Mouse (Mus musculus): ENCODE data around the gene Olfr1396. TPM values are rescaled to one million over a fixed set of nuclear protein-coding genes. Genes with fewer than 3 reads are reported as not detected.

Olfr1396 gene
- not detected in 2 replicates for total RNA-seq (2014; fragmentation: Nextera tagmentation)
- not detected in 2 replicates for total RNA-seq (2017)

- ATAC-seq (replicated peaks; ENCODE audit: low FRiP score, low TSS enrichment, poor library complexity, severe bottlenecking): no peak
Measured at GRCm38 (mm10) chr11:49114774-49115173, at the start of gene Olfr1396. Gene Olfr1396, minus strand, starts transcription at chr11:49114874.

GRCm38 (mm10) chr11:49156821-49157814 lies 42.4 kb upstream of the Olfr1396 start:
- no peak for ATAC-seq (replicated peaks; ENCODE audit: low FRiP score, low TSS enrichment, poor library complexity, severe bottlenecking)

GRCm38 (mm10) chr11:49154077-49154476 lies 39.4 kb upstream of the Olfr1396 start, which contains the start of gene Olfr1394:
Gene Olfr1394, plus strand, starts transcription at chr11:49154377.
- no peak for ATAC-seq (replicated peaks; ENCODE audit: low FRiP score, low TSS enrichment, poor library complexity, severe bottlenecking)

GRCm38 (mm10) chr11:49141974-49142373 lies 27.3 kb upstream of the Olfr1396 start, which contains the start of gene Olfr1395:
Gene Olfr1395, plus strand, starts transcription at chr11:49142274.
- no peak for ATAC-seq (replicated peaks; ENCODE audit: low FRiP score, low TSS enrichment, poor library complexity, severe bottlenecking)

GRCm38 (mm10) chr11:49124169-49124568 lies 9.5 kb upstream of the Olfr1396 start:
- ATAC-seq (replicated peaks; ENCODE audit: low FRiP score, low TSS enrichment, poor library complexity, severe bottlenecking): no peak

- ATAC-seq (replicated peaks; ENCODE audit: low FRiP score, low TSS enrichment, poor library complexity, severe bottlenecking): no peak
Measured at GRCm38 (mm10) chr11:49119635-49120034, 5.0 kb upstream of the Olfr1396 start.

GRCm38 (mm10) chr11:49114158-49114557 lies 516 bp downstream of the Olfr1396 start:
- no peak for ATAC-seq (replicated peaks; ENCODE audit: low FRiP score, low TSS enrichment, poor library complexity, severe bottlenecking)

- peak; percentile 78 for ATAC-seq (replicated peaks; ENCODE audit: low FRiP score, low TSS enrichment, poor library complexity, severe bottlenecking)
Measured at GRCm38 (mm10) chr11:49112624-49113219, 2.0 kb downstream of the Olfr1396 start.

- no peak for ATAC-seq (replicated peaks; ENCODE audit: low FRiP score, low TSS enrichment, poor library complexity, severe bottlenecking)
Measured at GRCm38 (mm10) chr11:49111000-49111399, 3.7 kb downstream of the Olfr1396 start.

GRCm38 (mm10) chr11:49108833-49109232 lies 5.8 kb downstream of the Olfr1396 start:
- ATAC-seq (replicated peaks; ENCODE audit: low FRiP score, low TSS enrichment, poor library complexity, severe bottlenecking): peak; percentile 72

- no peak for ATAC-seq (replicated peaks; ENCODE audit: low FRiP score, low TSS enrichment, poor library complexity, severe bottlenecking)
Measured at GRCm38 (mm10) chr11:49107650-49108537, 6.8 kb downstream of the Olfr1396 start.

- no peak for ATAC-seq (replicated peaks; ENCODE audit: low FRiP score, low TSS enrichment, poor library complexity, severe bottlenecking)
Measured at GRCm38 (mm10) chr11:49105752-49106151, 8.9 kb downstream of the Olfr1396 start.

- peak; percentile 68 for ATAC-seq (replicated peaks; ENCODE audit: low FRiP score, low TSS enrichment, poor library complexity, severe bottlenecking)
Measured at GRCm38 (mm10) chr11:49103047-49103693, 11.5 kb downstream of the Olfr1396 start.

- ATAC-seq (replicated peaks; ENCODE audit: low FRiP score, low TSS enrichment, poor library complexity, severe bottlenecking): no peak
Measured at GRCm38 (mm10) chr11:49101500-49101899, 13.2 kb downstream of the Olfr1396 start.

- ATAC-seq (replicated peaks; ENCODE audit: low FRiP score, low TSS enrichment, poor library complexity, severe bottlenecking): peak; percentile 58
Measured at GRCm38 (mm10) chr11:49100409-49100808, 14.3 kb downstream of the Olfr1396 start.

GRCm38 (mm10) chr11:49095367-49095766 lies 19.3 kb downstream of the Olfr1396 start:
- ATAC-seq (replicated peaks; ENCODE audit: low FRiP score, low TSS enrichment, poor library complexity, severe bottlenecking): no peak

GRCm38 (mm10) chr11:49093861-49094660 lies 20.6 kb downstream of the Olfr1396 start:
- no peak for ATAC-seq (replicated peaks; ENCODE audit: low FRiP score, low TSS enrichment, poor library complexity, severe bottlenecking)

- no peak for ATAC-seq (replicated peaks; ENCODE audit: low FRiP score, low TSS enrichment, poor library complexity, severe bottlenecking)
Measured at GRCm38 (mm10) chr11:49092786-49093185, 21.9 kb downstream of the Olfr1396 start.

Measured in megakaryocyte-erythroid progenitor cell, adult 5-6 weeks (primary cell).